Mouse (Mus musculus): ENCODE data around the gene Cyth3. TPM values are rescaled to one million over a fixed set of nuclear protein-coding genes. Genes with fewer than 3 reads are reported as not detected.

Cyth3 gene
- polyA plus RNA-seq, 1 experiment from 2014 or later: 52.0 TPM

- Histone ChIP-seq H3K27ac (ENCODE audit: low read depth) (no peak overlapping the region), H3K4me2 (no peak overlapping the region), H3K4me1 (ENCODE audit: insufficient read depth) (peaks cover 15% of the 10 kb centered on the region), H3K36me3 (ENCODE audit: insufficient read depth) (no peaks in the 10 kb centered on the region), H3K9me3 (ENCODE audit: low read depth, low read length) (no peaks in the 10 kb centered on the region), H3K9ac (no peak overlapping the region), H3K27me3 (ENCODE audit: insufficient read depth, low read length) (no peaks in the 10 kb centered on the region), H3K4me3 (ENCODE audit: low read depth, low read length) (no peak overlapping the region)
- DNase-seq: no peak
- TF ChIP-seq CTCF (IDR thresholded peaks at IDR 0.05; ENCODE audit: low read depth): no peak
- WGBS: 72% methylated on average over 5 of the region's 5 CpGs
- ATAC-seq (ENCODE audit: insufficient read depth): no peak
These were observed 52.3 kb downstream of the Cyth3 start for GRCm38 (mm10) chr5:143674576-143674975.

- no peak overlapping the region for H3K4me2 ChIP-seq
- H3K27ac ChIP-seq (ENCODE audit: low read depth): no peak overlapping the region
- no peak for ATAC-seq (ENCODE audit: insufficient read depth)
- no peak overlapping the region for H3K9ac ChIP-seq
- peaks cover 11% of the 10 kb centered on the region for H3K4me1 ChIP-seq (ENCODE audit: insufficient read depth)
- TF ChIP-seq CTCF (IDR thresholded peaks at IDR 0.05; ENCODE audit: low read depth): no peak
- H3K9me3 ChIP-seq (ENCODE audit: low read depth, low read length): no peaks in the 10 kb centered on the region
- no peak overlapping the region for H3K4me3 ChIP-seq (ENCODE audit: low read depth, low read length)
- no peak for DNase-seq
- 41% methylated on average over 5 of the region's 5 CpGs for WGBS
- H3K27me3 ChIP-seq (ENCODE audit: insufficient read depth, low read length): no peaks in the 10 kb centered on the region
- no peaks in the 10 kb centered on the region for H3K36me3 ChIP-seq (ENCODE audit: insufficient read depth)
These were observed 54.2 kb downstream of the Cyth3 start for GRCm38 (mm10) chr5:143676218-143676985.

GRCm38 (mm10) chr5:143677363-143677762 is 55.1 kb downstream of the Cyth3 start:
- Histone ChIP-seq H3K27ac (ENCODE audit: low read depth) (no peak overlapping the region), H3K4me2 (no peak overlapping the region), H3K9ac (no peak overlapping the region), H3K9me3 (ENCODE audit: low read depth, low read length) (no peaks in the 10 kb centered on the region), H3K36me3 (ENCODE audit: insufficient read depth) (no peaks in the 10 kb centered on the region), H3K4me3 (ENCODE audit: low read depth, low read length) (no peak overlapping the region), H3K4me1 (ENCODE audit: insufficient read depth) (peaks cover 11% of the 10 kb centered on the region), H3K27me3 (ENCODE audit: insufficient read depth, low read length) (no peaks in the 10 kb centered on the region)
- WGBS: 78% methylated on average over 4 of the region's 4 CpGs
- no peak for TF ChIP-seq CTCF (IDR thresholded peaks at IDR 0.05; ENCODE audit: low read depth)
- no peak for ATAC-seq (ENCODE audit: insufficient read depth)
- no peak for DNase-seq

- ATAC-seq (ENCODE audit: insufficient read depth): no peak
- H3K27ac ChIP-seq (ENCODE audit: low read depth): no peak overlapping the region
These were observed 56.5 kb downstream of the Cyth3 start for GRCm38 (mm10) chr5:143678634-143679271.

GRCm38 (mm10) chr5:143679654-143680053 is 57.4 kb downstream of the Cyth3 start:
- H3K4me3 ChIP-seq (ENCODE audit: low read depth, low read length): no peak overlapping the region
- no peaks in the 10 kb centered on the region for H3K27me3 ChIP-seq (ENCODE audit: insufficient read depth, low read length)
- WGBS: 62% methylated on average over 6 of the region's 6 CpGs
- H3K27ac ChIP-seq (ENCODE audit: low read depth): no peak overlapping the region
- H3K9me3 ChIP-seq (ENCODE audit: low read depth, low read length): no peaks in the 10 kb centered on the region
- DNase-seq: no peak
- peaks cover 11% of the 10 kb centered on the region for H3K4me1 ChIP-seq (ENCODE audit: insufficient read depth)
- H3K4me2 ChIP-seq: no peak overlapping the region
- H3K9ac ChIP-seq: no peak overlapping the region
- no peak for TF ChIP-seq CTCF (IDR thresholded peaks at IDR 0.05; ENCODE audit: low read depth)
- H3K36me3 ChIP-seq (ENCODE audit: insufficient read depth): no peaks in the 10 kb centered on the region
- no peak for ATAC-seq (ENCODE audit: insufficient read depth)

More at GRCm38 (mm10) chr5:143678634-143679271, 56.5 kb downstream of the Cyth3 start:
- Histone ChIP-seq H3K4me3 (ENCODE audit: low read depth, low read length) (no peak overlapping the region), H3K36me3 (ENCODE audit: insufficient read depth) (no peaks in the 10 kb centered on the region), H3K4me2 (no peak overlapping the region), H3K4me1 (ENCODE audit: insufficient read depth) (peaks cover 11% of the 10 kb centered on the region), H3K9me3 (ENCODE audit: low read depth, low read length) (no peaks in the 10 kb centered on the region), H3K9ac (no peak overlapping the region), H3K27me3 (ENCODE audit: insufficient read depth, low read length) (no peaks in the 10 kb centered on the region)
- no peak for TF ChIP-seq CTCF (IDR thresholded peaks at IDR 0.05; ENCODE audit: low read depth)
- DNase-seq: no peak
- 33% methylated on average over 6 of the region's 6 CpGs for WGBS

GRCm38 (mm10) chr5:143683696-143684095 is 61.4 kb downstream of the Cyth3 start:
- 71% methylated on average over 6 of the region's 6 CpGs for WGBS
- H3K9me3 ChIP-seq (ENCODE audit: low read depth, low read length): no peaks in the 10 kb centered on the region
- H3K27me3 ChIP-seq (ENCODE audit: insufficient read depth, low read length): no peaks in the 10 kb centered on the region
- no peaks in the 10 kb centered on the region; the same call in 1 of the 2 replicates for H3K4me1 ChIP-seq (ENCODE audit: insufficient read depth)
- DNase-seq (no peak), ATAC-seq (ENCODE audit: insufficient read depth) (no peak)
- H3K9ac ChIP-seq: no peak overlapping the region
- peaks cover 13% of the 10 kb centered on the region; the same call in 1 of the 2 replicates for H3K36me3 ChIP-seq (ENCODE audit: insufficient read depth)
- H3K4me3 ChIP-seq (ENCODE audit: low read depth, low read length): no peak overlapping the region
- H3K27ac ChIP-seq (ENCODE audit: low read depth): no peak overlapping the region
- no peak for TF ChIP-seq CTCF (IDR thresholded peaks at IDR 0.05; ENCODE audit: low read depth)
- H3K4me2 ChIP-seq: no peak overlapping the region

GRCm38 (mm10) chr5:143684911-143685390 is 62.7 kb downstream of the Cyth3 start:
- peaks cover 15% of the 10 kb centered on the region; the same call in 1 of the 2 replicates for H3K36me3 ChIP-seq (ENCODE audit: insufficient read depth)
- H3K27me3 ChIP-seq (ENCODE audit: insufficient read depth, low read length): no peaks in the 10 kb centered on the region
- no peaks in the 10 kb centered on the region for H3K4me1 ChIP-seq (ENCODE audit: insufficient read depth)
- no peak overlapping the region for H3K4me3 ChIP-seq (ENCODE audit: low read depth, low read length)
- no peak overlapping the region for H3K27ac ChIP-seq (ENCODE audit: low read depth)
- WGBS: 58% methylated on average over 8 of the region's 8 CpGs
- H3K9me3 ChIP-seq (ENCODE audit: low read depth, low read length): no peaks in the 10 kb centered on the region
- TF ChIP-seq CTCF (IDR thresholded peaks at IDR 0.05; ENCODE audit: low read depth): no peak
- H3K9ac ChIP-seq: no peak overlapping the region
- ATAC-seq (ENCODE audit: insufficient read depth): 0 out of 2 replicates have a peak, but pooled peaks have one; percentile 17
- no peak for DNase-seq
- no peak overlapping the region for H3K4me2 ChIP-seq
